Mouse (Mus musculus) forebrain, embryonic 11.5 days (tissue): ENCODE data around the gene Trim47. TPM values are rescaled to one million over a fixed set of nuclear protein-coding genes. Genes with fewer than 3 reads are reported as not detected.

Experiments
- ATAC-seq: fragments of 200-750 bp; cut with Nextera tagmentation; replicated peaks from 2 replicates; pipeline ENCODE4 v1.8.0; 2017; ENCODE audit warnings: moderate TSS enrichment; ENCODE audit not compliant: low FRiP score
- DNase-seq: peaks from one replicate; pipeline ENCODE4 v3.0.0-alpha.2; 2017; ENCODE audit warnings: low spot score
- H3K27ac ChIP-seq: fragments of 300-500 bp; sonication (generic); 2 replicates; pipeline ENCODE4 v1.5.1; 2014; ENCODE audit warnings: low read depth, low read length
- H3K27me3 ChIP-seq: fragments of 300-500 bp; sonication (generic); 2 replicates; pipeline ENCODE4 v1.6.1; 2014; ENCODE audit warnings: mild to moderate bottlenecking, low read length, mixed read lengths; ENCODE audit not compliant: control insufficient read depth, insufficient read depth
- H3K36me3 ChIP-seq: fragments of 300-500 bp; sonication (generic); 2 replicates; pipeline ENCODE4 v1.6.1; 2014; ENCODE audit warnings: mild to moderate bottlenecking, low read length, moderate library complexity, mixed read lengths; ENCODE audit not compliant: control insufficient read depth, insufficient read depth
- H3K4me1 ChIP-seq: fragments of 300-500 bp; sonication (generic); replicated peaks from 2 replicates; pipeline ENCODE4 v1.6.1; 2014; ENCODE audit warnings: low read length, mixed read lengths; ENCODE audit not compliant: control insufficient read depth, insufficient read depth
- H3K4me2 ChIP-seq: fragments of 300-500 bp; sonication (generic); 2 replicates; pipeline ENCODE4 v1.6.1; 2014; ENCODE audit warnings: low read depth, mild to moderate bottlenecking, low read length, moderate library complexity, mixed read lengths; ENCODE audit not compliant: severe bottlenecking
- H3K4me3 ChIP-seq: fragments of 300-500 bp; sonication (generic); 2 replicates; pipeline ENCODE4 v1.5.1; 2014; ENCODE audit warnings: low read depth, low read length
- H3K9ac ChIP-seq: fragments of 300-500 bp; sonication (generic); 2 replicates; pipeline ENCODE4 v1.6.1; 2014; ENCODE audit warnings: low read length
- H3K9me3 ChIP-seq: fragments of 300-500 bp; sonication (generic); 2 replicates; pipeline ENCODE4 v1.6.1; 2016; ENCODE audit warnings: low read length, mixed read lengths; ENCODE audit not compliant: control insufficient read depth
- WGBS: fragments of 180-500 bp; shearing (Covaris S2); extraction: QIAGEN DNeasy Blood & Tissue Kit; methylation state at CpG from one replicate; pipeline ENCODE4 v1.1.7; 2014; 5-methylcytosine and 5-hydroxymethylcytosine counted together
- polyA plus RNA-seq: library from polyadenylated mRNA; unstranded; fragments of >200 nt; fragmentation: Nextera tagmentation; extraction: Ambion mirVana; gene quantifications from 2 replicates; pipeline ENCODE4 v1.2.1, GENCODE M21; 2014

Trim47 gene
- polyA plus RNA-seq, 1 experiment from 2014 or later = 3.4 TPM

- no peak overlapping the region for H3K9ac ChIP-seq
- WGBS = 73% methylated on average over 6 of the region's 6 CpGs
- H3K4me2 ChIP-seq = no peak overlapping the region
- no peak overlapping the region for H3K4me3 ChIP-seq
- H3K9me3 ChIP-seq = no peaks in the 10 kb centered on the region
- no peak overlapping the region for H3K27ac ChIP-seq
- H3K4me1 ChIP-seq = peaks cover 8% of the 10 kb centered on the region
- no peak for ATAC-seq
- DNase-seq = no peak
- H3K27me3 ChIP-seq = no peaks in the 10 kb centered on the region
- H3K36me3 ChIP-seq = peaks cover 13% of the 10 kb centered on the region
Measured at GRCm38 (mm10) chr11:116081081-116081480, 45.9 kb downstream of the Trim47 start.

- H3K4me1 ChIP-seq = peaks cover 8% of the 10 kb centered on the region
- H3K36me3 ChIP-seq = peaks cover 13% of the 10 kb centered on the region
- no peak overlapping the region; the same call in 1 of the 2 replicates for H3K9ac ChIP-seq
- no peak for ATAC-seq
- WGBS = 91% methylated on average over 10 of the region's 10 CpGs
- DNase-seq = no peak
- no peak overlapping the region for H3K4me2 ChIP-seq
- H3K4me3 ChIP-seq = no peak overlapping the region
- no peaks in the 10 kb centered on the region for H3K9me3 ChIP-seq
- no peaks in the 10 kb centered on the region for H3K27me3 ChIP-seq
- no peak overlapping the region for H3K27ac ChIP-seq
Measured at GRCm38 (mm10) chr11:116079511-116079910, 47.5 kb downstream of the Trim47 start.

GRCm38 (mm10) chr11:116078676-116079320 is 48.2 kb downstream of the Trim47 start:
- Histone ChIP-seq H3K4me2 (peak overlapping the region; percentile 46; the same call in 1 of the 2 replicates), H3K27ac (peak overlapping the region; percentile 8; the same call in 1 of the 2 replicates), H3K9ac (no peak overlapping the region; the same call in 1 of the 2 replicates), H3K4me1 (peaks cover 8% of the 10 kb centered on the region), H3K36me3 (peaks cover 13% of the 10 kb centered on the region), H3K27me3 (no peaks in the 10 kb centered on the region), H3K9me3 (no peaks in the 10 kb centered on the region), H3K4me3 (no peak overlapping the region)
- no peak for ATAC-seq
- 30% methylated on average over 10 of the region's 10 CpGs for WGBS
- DNase-seq = no peak

GRCm38 (mm10) chr11:116078221-116078620 is 48.8 kb downstream of the Trim47 start:
- 8% methylated on average over 16 of the region's 16 CpGs for WGBS

GRCm38 (mm10) chr11:116077446-116078204 is 49.4 kb downstream of the Trim47 start, which contains the start of gene Unc13d:
Unc13d (minus strand) TSS chr11:116077961.
- peak within 1 kb of the TSS; percentile 23 for H3K9ac ChIP-seq
- peaks cover 9% of the 10 kb centered on the region for H3K36me3 ChIP-seq
- DNase-seq (no peak), ATAC-seq (0 out of 2 replicates have a peak, but pooled peaks have one; percentile 25)
- peaks cover 8% of the 10 kb centered on the region for H3K4me1 ChIP-seq
- peak within 1 kb of the TSS; percentile 18 for H3K27ac ChIP-seq
- H3K4me3 ChIP-seq = peak within 1 kb of the TSS; percentile 13; the same call in 1 of the 2 replicates
- H3K4me2 ChIP-seq = peak within 1 kb of the TSS; percentile 46
- 71% methylated on average over 21 of the region's 22 CpGs for WGBS
- H3K9me3 ChIP-seq = no peaks in the 10 kb centered on the region
- H3K27me3 ChIP-seq = no peaks in the 10 kb centered on the region

More at GRCm38 (mm10) chr11:116078221-116078620, 48.8 kb downstream of the Trim47 start:
- Histone ChIP-seq H3K36me3 (peaks cover 12% of the 10 kb centered on the region), H3K27me3 (no peaks in the 10 kb centered on the region), H3K4me2 (peak overlapping the region; percentile 46), H3K9ac (peak overlapping the region; percentile 23; the same call in 1 of the 2 replicates), H3K4me3 (peak overlapping the region; percentile 13; the same call in 1 of the 2 replicates), H3K4me1 (peaks cover 8% of the 10 kb centered on the region), H3K27ac (peak overlapping the region; percentile 13; the same call in 1 of the 2 replicates), H3K9me3 (no peaks in the 10 kb centered on the region)
- DNase-seq (peak; percentile 70), ATAC-seq (peak; percentile 37; the same call in 1 of the 2 replicates)

GRCm38 (mm10) chr11:116076836-116077235 is 50.2 kb downstream of the Trim47 start:
- Histone ChIP-seq H3K36me3 (peaks cover 6% of the 10 kb centered on the region), H3K4me3 (no peak overlapping the region), H3K9me3 (no peaks in the 10 kb centered on the region), H3K9ac (no peak overlapping the region), H3K27ac (no peak overlapping the region), H3K4me1 (peaks cover 8% of the 10 kb centered on the region), H3K4me2 (no peak overlapping the region), H3K27me3 (no peaks in the 10 kb centered on the region)
- WGBS = 83% methylated on average over 7 of the region's 7 CpGs
- DNase-seq (no peak), ATAC-seq (no peak)

GRCm38 (mm10) chr11:116076266-116076540 is 50.8 kb downstream of the Trim47 start:
- WGBS = 65% methylated on average over 7 of the region's 7 CpGs
- H3K9me3 ChIP-seq = no peaks in the 10 kb centered on the region
- H3K4me2 ChIP-seq = no peak overlapping the region
- ATAC-seq (no peak), DNase-seq (no peak)
- no peak overlapping the region for H3K27ac ChIP-seq
- H3K9ac ChIP-seq = no peak overlapping the region
- no peaks in the 10 kb centered on the region for H3K27me3 ChIP-seq
- peaks cover 6% of the 10 kb centered on the region for H3K36me3 ChIP-seq
- H3K4me3 ChIP-seq = no peak overlapping the region
- H3K4me1 ChIP-seq = peaks cover 8% of the 10 kb centered on the region

GRCm38 (mm10) chr11:116075539-116076265 is 51.3 kb downstream of the Trim47 start:
- no peaks in the 10 kb centered on the region for H3K27me3 ChIP-seq
- H3K4me1 ChIP-seq = peaks cover 8% of the 10 kb centered on the region
- no peak overlapping the region for H3K27ac ChIP-seq
- no peaks in the 10 kb centered on the region for H3K9me3 ChIP-seq
- ATAC-seq = no peak
- WGBS = 58% methylated on average over 20 of the region's 20 CpGs
- no peak overlapping the region for H3K9ac ChIP-seq
- peaks cover 6% of the 10 kb centered on the region for H3K36me3 ChIP-seq
- DNase-seq = no peak
- H3K4me2 ChIP-seq = no peak overlapping the region
- H3K4me3 ChIP-seq = no peak overlapping the region
